Mouse (Mus musculus) layer of hippocampus, postnatal 14 days (tissue): Measurements from ENCODE around the gene Errfi1. TPM values are rescaled to one million over a fixed set of nuclear protein-coding genes. Genes with fewer than 3 reads are reported as not detected.

Source experiments
- DNase-seq, 2 experiments: peaks; one replicate each; pipeline ENCODE4 v3.0.0; 2021 to 2022; ENCODE audit warnings: low spot score in 2 of 2, mixed read lengths in 1 of 2
- total RNA-seq, 2 experiments: library from RNA; stranded (reverse); gene quantifications; 2 replicates each; pipeline ENCODE4 v1.2.3; 2021

Gene Errfi1
- total RNA-seq, 2 experiments from 2014 or later: 37.1 to 38.4 TPM

- DNase-seq: no peak
Measured at GRCm38 (mm10) chr4:150910164-150910951, 56.6 kb downstream of the Errfi1 start.

- DNase-seq: no peak
Measured at GRCm38 (mm10) chr4:150913743-150914142, 60.0 kb downstream of the Errfi1 start.

- peak; percentile 95 to 96 for DNase-seq
Measured at GRCm38 (mm10) chr4:150914290-150914733, 60.6 kb downstream of the Errfi1 start, which contains the start of the genes Park7 and Tnfrsf9. Park7 (minus strand) TSS chr4:150914437. Tnfrsf9 (plus strand) TSS chr4:150914562.

- DNase-seq: no peak
Measured at GRCm38 (mm10) chr4:150915181-150915906, 61.6 kb downstream of the Errfi1 start.

- no peak for DNase-seq
Measured at GRCm38 (mm10) chr4:150917336-150918027, 63.8 kb downstream of the Errfi1 start.

Other genes with a start within 250 kb of the Errfi1 start
- 10 to 100 TPM; 43.3 to 48.1 TPM for gene Slc45a1, start 201.7 kb upstream of the Errfi1 start, total RNA-seq
- gene Park7, start 60.5 kb downstream of the Errfi1 start, total RNA-seq: 100 to 1,000 TPM; 240 to 248 TPM
- gene Tnfrsf9, start 60.6 kb downstream of the Errfi1 start, total RNA-seq: under 1 TPM; 0.37 to 0.52 TPM
- gene Uts2, start 143.2 kb downstream of the Errfi1 start, total RNA-seq: not detected
- gene Per3, start 190.7 kb downstream of the Errfi1 start, total RNA-seq: 10 to 100 TPM; 18.7 to 18.9 TPM
- gene Vamp3, start 204.0 kb downstream of the Errfi1 start, total RNA-seq: 10 to 100 TPM; 38.7 to 40.6 TPM
- gene Gm13090, start 235.7 kb downstream of the Errfi1 start, total RNA-seq: not detected